Mouse (Mus musculus): ENCODE measurements around the gene Ap1m1. TPM values are rescaled to one million over a fixed set of nuclear protein-coding genes. Genes with fewer than 3 reads are reported as not detected.

The Ap1m1 gene
- total and polyA plus RNA-seq, 2 experiments = 7.9 to 38.9 TPM

DNA sequence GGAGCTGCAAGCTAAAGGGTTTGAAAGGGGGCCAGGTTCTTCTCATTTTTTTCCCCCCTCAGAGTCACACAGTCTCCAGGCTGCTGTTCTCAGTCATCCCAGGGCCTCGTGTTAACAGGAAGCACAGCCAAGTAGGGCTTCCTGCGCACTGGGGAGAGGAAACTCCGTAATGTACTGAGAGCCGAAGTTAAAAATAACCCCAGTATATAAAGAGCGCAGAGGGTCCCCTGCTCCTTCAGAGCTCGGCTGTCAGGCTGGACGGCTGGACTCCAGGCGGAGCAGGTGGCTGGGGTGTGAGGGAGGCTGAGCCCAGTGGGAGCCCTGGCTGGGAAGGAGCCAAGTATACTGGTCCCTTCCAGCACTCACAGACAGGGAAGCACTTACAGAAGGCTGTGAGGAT, 55.9 kb downstream of the Ap1m1 start:
- H3K9ac ChIP-seq (ENCODE audit: low read depth, low read length) = peak overlapping the region; percentile 34; the same call in 1 of the 2 replicates
- DNase-seq (ENCODE audit: extremely low read depth, low read depth, low spot score) = peak; percentile 51

DNA sequence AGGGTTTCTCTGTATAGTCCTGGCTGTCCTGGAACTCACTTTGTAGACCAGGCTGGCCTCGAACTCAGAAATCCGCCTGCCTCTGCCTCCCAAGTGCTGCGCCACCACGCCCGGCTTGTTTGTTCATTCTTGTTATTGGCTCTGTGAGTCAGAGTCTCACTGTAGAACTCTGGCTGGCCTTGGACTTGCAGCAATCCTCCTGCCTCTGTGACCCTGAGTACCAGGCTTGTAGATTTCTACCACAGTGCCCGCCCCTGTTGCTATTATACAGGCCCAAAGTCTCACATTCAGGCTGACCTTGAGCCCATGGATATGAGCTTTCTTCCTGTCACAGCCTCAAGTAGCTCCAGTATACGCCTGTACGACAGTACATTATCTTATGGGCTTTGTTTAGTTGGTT, 56.7 kb downstream of the Ap1m1 start:
- TF ChIP-seq POLR2A (IDR thresholded peaks at IDR 0.05; ENCODE audit: extremely low read depth, insufficient read depth, low read length) (no peak), CTCF (IDR thresholded peaks at IDR 0.05; ENCODE audit: low read depth, low read length) (no peak)
- Histone ChIP-seq H3K4me1 (ENCODE audit: control insufficient read depth, insufficient read depth, low read length) (peaks cover 7% of the 10 kb centered on the region; the same call in 1 of the 2 replicates), H3K36me3 (ENCODE audit: control insufficient read depth, insufficient read depth, low read length) (no peaks in the 10 kb centered on the region), H3K27me3 (ENCODE audit: control insufficient read depth, insufficient read depth, low read length) (no peaks in the 10 kb centered on the region), H3K79me2 (ENCODE audit: control insufficient read depth, insufficient read depth, low read length) (no peaks in the 10 kb centered on the region), H3K4me3 (ENCODE audit: insufficient read depth, low read depth, low read length) (no peak overlapping the region), H3K27ac (replicated peaks; ENCODE audit: insufficient read depth, low read depth, low read length) (0 out of 2 replicates have a peak overlapping the region, but pooled peaks have one; percentile 6), H3K9ac (ENCODE audit: low read depth, low read length) (no peak overlapping the region)
- 91% methylated on average over 8 of the region's 8 CpGs for WGBS
- no peak for DNase-seq (ENCODE audit: extremely low read depth, low read depth, low spot score)

More for the DNA sequence above, 55.9 kb downstream of the Ap1m1 start:
- H3K27ac ChIP-seq (replicated peaks; ENCODE audit: insufficient read depth, low read depth, low read length) = peak overlapping the region; percentile 82
- H3K36me3 ChIP-seq (ENCODE audit: control insufficient read depth, insufficient read depth, low read length) = no peaks in the 10 kb centered on the region
- H3K4me1 ChIP-seq (ENCODE audit: control insufficient read depth, insufficient read depth, low read length) = peaks cover 7% of the 10 kb centered on the region; the same call in 1 of the 2 replicates
- WGBS = 58% methylated on average over 8 of the region's 8 CpGs
- no peaks in the 10 kb centered on the region for H3K79me2 ChIP-seq (ENCODE audit: control insufficient read depth, insufficient read depth, low read length)
- no peaks in the 10 kb centered on the region for H3K27me3 ChIP-seq (ENCODE audit: control insufficient read depth, insufficient read depth, low read length)
- TF ChIP-seq POLR2A (IDR thresholded peaks at IDR 0.05; ENCODE audit: extremely low read depth, insufficient read depth, low read length) (peak; percentile 78; the same call in 1 of the 2 replicates), CTCF (IDR thresholded peaks at IDR 0.05; ENCODE audit: low read depth, low read length) (no peak)
- H3K4me3 ChIP-seq (ENCODE audit: insufficient read depth, low read depth, low read length) = no peak overlapping the region

DNA sequence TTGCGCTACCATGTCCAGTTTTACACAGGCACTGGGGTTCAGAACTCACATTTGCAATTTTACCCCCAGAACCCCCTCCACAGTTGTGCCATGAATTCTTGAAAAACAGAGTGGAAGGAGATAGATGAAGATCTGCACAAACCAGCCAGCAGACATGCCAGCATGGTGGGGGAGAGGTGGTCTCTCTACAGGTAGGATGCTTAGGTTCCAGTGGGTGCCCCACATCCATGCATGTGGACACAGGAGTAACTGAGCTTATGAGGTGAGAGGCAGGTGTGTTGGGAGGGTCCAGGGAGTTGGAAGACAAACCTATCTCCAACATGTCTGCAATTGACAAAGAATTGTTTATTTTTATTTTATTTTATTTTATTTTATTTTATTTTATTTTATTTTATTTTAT, 59.1 kb downstream of the Ap1m1 start:
- no peaks in the 10 kb centered on the region for H3K79me2 ChIP-seq (ENCODE audit: control insufficient read depth, insufficient read depth, low read length)
- 100% methylated on average over 1 of the region's 1 CpGs for WGBS
- no peak for TF ChIP-seq CTCF (IDR thresholded peaks at IDR 0.05; ENCODE audit: low read depth, low read length)
- H3K27ac ChIP-seq (replicated peaks; ENCODE audit: insufficient read depth, low read depth, low read length) = no peak overlapping the region
- H3K27me3 ChIP-seq (ENCODE audit: control insufficient read depth, insufficient read depth, low read length) = no peaks in the 10 kb centered on the region
- no peak overlapping the region for H3K4me3 ChIP-seq (ENCODE audit: insufficient read depth, low read depth, low read length)
- no peaks in the 10 kb centered on the region for H3K36me3 ChIP-seq (ENCODE audit: control insufficient read depth, insufficient read depth, low read length)
- no peak for DNase-seq (ENCODE audit: extremely low read depth, low read depth, low spot score)
- peaks cover 10% of the 10 kb centered on the region; the same call in 1 of the 2 replicates for H3K4me1 ChIP-seq (ENCODE audit: control insufficient read depth, insufficient read depth, low read length)
- H3K9ac ChIP-seq (ENCODE audit: low read depth, low read length) = no peak overlapping the region

DNA sequence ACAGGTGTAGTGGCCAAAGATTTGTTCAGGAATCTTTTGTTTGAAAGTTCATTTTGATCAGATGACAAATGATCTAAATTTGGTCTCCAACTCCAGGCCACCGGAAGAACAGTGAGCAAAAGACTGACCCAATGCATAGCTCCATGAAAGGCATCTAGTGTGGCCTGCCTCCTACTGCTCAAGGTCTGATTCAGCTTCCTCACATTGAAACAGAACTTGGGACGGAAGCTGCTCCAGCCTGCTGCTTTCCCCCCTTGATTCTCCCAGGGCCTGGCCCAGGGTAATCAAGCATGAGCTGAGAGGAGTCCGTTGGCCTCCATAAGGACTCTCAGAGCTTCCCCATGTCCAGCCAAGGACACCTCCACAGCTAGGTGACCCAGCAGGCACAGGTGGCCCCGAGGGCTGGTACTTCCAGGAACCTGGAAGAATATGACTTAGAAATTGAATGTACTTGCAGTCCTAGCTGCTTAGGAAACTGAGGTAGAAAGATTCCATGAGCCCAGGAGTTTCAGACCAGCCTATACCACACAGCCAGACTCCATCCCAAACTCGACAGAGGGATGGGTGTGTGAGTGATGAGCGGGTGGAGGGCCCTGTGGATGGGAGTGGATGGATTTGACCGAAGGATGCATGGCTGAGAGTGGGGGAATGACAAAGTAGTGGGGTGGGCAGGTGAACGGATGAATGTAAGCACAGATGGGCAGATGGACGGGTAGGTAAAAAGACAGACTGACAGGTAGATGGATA, 61.0 kb downstream of the Ap1m1 start:
- no peak for DNase-seq (ENCODE audit: extremely low read depth, low read depth, low spot score)
- WGBS = 90% methylated on average over 9 of the region's 9 CpGs
- Histone ChIP-seq H3K27me3 (ENCODE audit: control insufficient read depth, insufficient read depth, low read length) (no peaks in the 10 kb centered on the region), H3K79me2 (ENCODE audit: control insufficient read depth, insufficient read depth, low read length) (no peaks in the 10 kb centered on the region), H3K4me3 (ENCODE audit: insufficient read depth, low read depth, low read length) (no peak overlapping the region), H3K4me1 (ENCODE audit: control insufficient read depth, insufficient read depth, low read length) (peaks cover 5% of the 10 kb centered on the region; the same call in 1 of the 2 replicates), H3K9ac (ENCODE audit: low read depth, low read length) (no peak overlapping the region), H3K27ac (replicated peaks; ENCODE audit: insufficient read depth, low read depth, low read length) (no peak overlapping the region), H3K36me3 (ENCODE audit: control insufficient read depth, insufficient read depth, low read length) (no peaks in the 10 kb centered on the region)
- TF ChIP-seq CTCF (IDR thresholded peaks at IDR 0.05; ENCODE audit: low read depth, low read length) (no peak), POLR2A (IDR thresholded peaks at IDR 0.05; ENCODE audit: extremely low read depth, insufficient read depth, low read length) (no peak)

DNA sequence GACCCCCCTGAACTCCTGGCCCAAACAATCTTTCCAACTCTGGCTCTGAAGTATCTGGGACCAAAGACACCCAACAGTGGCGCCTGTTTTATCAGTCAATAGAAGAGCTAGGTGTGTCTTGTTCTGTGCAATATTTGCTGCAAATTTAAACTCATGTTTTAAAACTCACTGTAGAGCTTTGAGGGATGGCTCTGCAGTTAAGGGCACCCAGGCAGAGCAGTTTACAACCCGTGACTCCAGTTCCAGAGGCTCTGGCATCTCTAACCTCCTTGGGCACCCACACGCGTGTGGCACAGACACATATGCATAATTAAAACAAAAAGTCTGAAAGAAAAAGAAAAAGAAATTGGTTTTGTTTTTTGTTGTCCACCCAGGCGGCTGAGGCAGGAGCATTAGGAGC, 61.7 kb downstream of the Ap1m1 start:
- 88% methylated on average over 5 of the region's 5 CpGs for WGBS
- Histone ChIP-seq H3K4me1 (ENCODE audit: control insufficient read depth, insufficient read depth, low read length) (peaks cover 3% of the 10 kb centered on the region; the same call in 1 of the 2 replicates), H3K27ac (replicated peaks; ENCODE audit: insufficient read depth, low read depth, low read length) (no peak overlapping the region), H3K4me3 (ENCODE audit: insufficient read depth, low read depth, low read length) (no peak overlapping the region), H3K9ac (ENCODE audit: low read depth, low read length) (no peak overlapping the region), H3K79me2 (ENCODE audit: control insufficient read depth, insufficient read depth, low read length) (no peaks in the 10 kb centered on the region), H3K27me3 (ENCODE audit: control insufficient read depth, insufficient read depth, low read length) (no peaks in the 10 kb centered on the region), H3K36me3 (ENCODE audit: control insufficient read depth, insufficient read depth, low read length) (no peaks in the 10 kb centered on the region)
- TF ChIP-seq POLR2A (IDR thresholded peaks at IDR 0.05; ENCODE audit: extremely low read depth, insufficient read depth, low read length) = no peak
- no peak for TF ChIP-seq CTCF (IDR thresholded peaks at IDR 0.05; ENCODE audit: low read depth, low read length)
- DNase-seq (ENCODE audit: extremely low read depth, low read depth, low spot score) = no peak

DNA sequence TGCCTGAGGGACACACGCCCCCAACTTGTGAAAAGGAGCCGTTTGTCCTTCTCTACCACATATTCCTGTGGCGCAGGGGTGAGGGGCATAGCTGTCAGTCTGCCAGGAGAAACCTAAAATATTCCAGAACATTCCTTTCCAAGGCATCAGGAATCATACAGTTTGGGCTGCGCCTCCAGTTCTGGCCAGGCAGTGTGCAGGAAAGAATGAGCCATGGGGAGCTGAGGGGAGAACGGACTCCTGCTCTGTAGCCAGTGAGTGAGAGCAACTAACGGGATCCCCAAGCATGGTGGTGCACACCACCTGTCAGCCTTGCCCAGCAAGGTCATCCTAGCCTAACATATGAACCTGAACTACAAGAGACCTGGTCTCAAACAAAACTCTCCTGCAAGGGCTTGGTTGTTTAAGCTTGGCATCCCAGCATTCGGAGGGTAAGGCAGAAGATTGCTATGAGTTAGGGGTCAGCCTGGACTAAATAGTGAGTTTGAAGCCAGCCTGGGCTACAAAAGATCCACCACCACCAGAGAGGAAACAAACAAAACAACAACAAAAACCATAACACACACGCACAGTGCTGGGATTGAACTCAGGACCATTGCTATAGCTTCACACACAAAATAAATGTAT, 63.3 kb downstream of the Ap1m1 start:
- TF ChIP-seq POLR2A (IDR thresholded peaks at IDR 0.05; ENCODE audit: extremely low read depth, insufficient read depth, low read length) = no peak
- no peak for TF ChIP-seq CTCF (IDR thresholded peaks at IDR 0.05; ENCODE audit: low read depth, low read length)
- no peaks in the 10 kb centered on the region for H3K36me3 ChIP-seq (ENCODE audit: control insufficient read depth, insufficient read depth, low read length)
- 70% methylated on average over 8 of the region's 8 CpGs for WGBS
- H3K27me3 ChIP-seq (ENCODE audit: control insufficient read depth, insufficient read depth, low read length) = no peaks in the 10 kb centered on the region
- no peak overlapping the region for H3K9ac ChIP-seq (ENCODE audit: low read depth, low read length)
- H3K27ac ChIP-seq (replicated peaks; ENCODE audit: insufficient read depth, low read depth, low read length) = peak overlapping the region; percentile 69
- H3K79me2 ChIP-seq (ENCODE audit: control insufficient read depth, insufficient read depth, low read length) = no peaks in the 10 kb centered on the region
- H3K4me1 ChIP-seq (ENCODE audit: control insufficient read depth, insufficient read depth, low read length) = peaks cover 3% of the 10 kb centered on the region; the same call in 1 of the 2 replicates
- no peak overlapping the region for H3K4me3 ChIP-seq (ENCODE audit: insufficient read depth, low read depth, low read length)
- DNase-seq (ENCODE audit: extremely low read depth, low read depth, low spot score) = no peak

Data from liver, adult 2 months (tissue).